Mouse (Mus musculus) heart, postnatal 0 days (tissue): ENCODE results near the gene Taf1b.

ENCODE experiments used
- CTCF ChIP-seq: IDR thresholded peaks from 2 replicates; pipeline ENCODE4 v1.5.1; 2016; ENCODE audit warnings: antibody characterized with exemption, control low read depth, low read depth
- EP300 ChIP-seq: IDR thresholded peaks from 2 replicates; pipeline ENCODE4 v1.6.1; 2016; ENCODE audit warnings: antibody characterized with exemption, low read depth

- TF ChIP-seq CTCF: no peak
- TF ChIP-seq EP300: no peak
Measured at GRCm38 (mm10) chr12:24600074-24600473, 101.9 kb downstream of the Taf1b start.
